Mouse (Mus musculus): ENCODE measurements around the gene Ftcd. TPM values are rescaled to one million over a fixed set of nuclear protein-coding genes. Genes with fewer than 3 reads are reported as not detected.

Gene Ftcd
- polyA plus RNA-seq, 2 experiments = 19.8 to 29.9 TPM

DNA sequence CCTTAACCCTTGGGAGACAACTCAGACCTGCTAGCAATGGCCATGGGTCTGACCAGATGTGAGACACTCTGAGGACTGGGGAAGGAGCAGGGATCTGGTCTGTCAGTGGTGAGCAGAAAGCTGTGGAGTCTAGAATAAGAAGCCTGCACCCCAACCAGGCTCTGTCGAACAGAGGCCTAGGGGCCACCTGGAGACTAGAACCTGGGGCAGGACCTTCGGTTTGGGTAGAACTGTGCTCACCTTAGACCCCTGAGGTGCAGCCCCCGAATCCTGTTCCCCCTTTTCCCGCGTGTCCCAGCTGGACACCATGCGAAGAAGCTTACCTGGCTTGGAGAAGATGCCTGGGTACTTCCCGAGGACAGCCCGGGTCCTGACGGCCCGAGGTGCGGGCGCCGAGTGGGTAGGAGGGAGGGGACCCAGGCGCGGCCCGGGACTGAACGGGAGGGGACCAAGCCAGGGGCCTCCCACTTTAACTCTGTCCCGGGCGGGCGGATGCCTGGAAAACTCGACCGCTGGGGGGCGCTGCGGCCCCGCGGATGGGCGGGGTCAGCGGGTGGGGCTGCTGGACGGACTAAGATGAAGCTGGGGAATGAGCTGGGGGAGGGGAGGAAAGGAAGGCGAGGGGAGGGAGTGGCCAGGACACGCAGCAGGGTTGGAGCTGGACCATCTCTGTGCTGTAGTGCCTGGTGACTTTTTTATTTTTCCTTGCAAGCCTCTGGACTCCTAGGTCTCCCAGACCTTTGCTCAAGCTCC, 47.7 kb downstream of the Ftcd start, which contains the start of gene Col6a2:
Gene Col6a2 (minus strand): TSS at position 703 of the 753 bp plus-strand sequence.
- Histone ChIP-seq H3K4me3 (ENCODE audit: insufficient read depth in 1 of 2, low read depth in 2 of 2, low read length in 2 of 2) (peak within 1 kb of the TSS; percentile 18 to 31; a peak in 3 of 4 replicates), H3K27ac (no peak within 1 kb of the TSS), H3K4me2 (ENCODE audit: low read depth) (peak within 1 kb of the TSS; percentile 34), H3K9me3 (ENCODE audit: control insufficient read depth, low read length) (no peaks in the 10 kb centered on the region), H3K4me1 (replicated peaks; ENCODE audit: control insufficient read depth in 2 of 2, insufficient read depth in 2 of 2, low read length in 1 of 2) (no peaks in the 10 kb centered on the region), H3K27me3 (ENCODE audit: control insufficient read depth, insufficient read depth, low read length) (no peaks in the 10 kb centered on the region), H3K36me3 (replicated peaks; ENCODE audit: control insufficient read depth, insufficient read depth, low read depth) (no peaks in the 10 kb centered on the region), H3K9ac (replicated peaks) (no peak within 1 kb of the TSS)
- 3% methylated on average over 30 of the region's 31 CpGs for WGBS (ENCODE audit: insufficient replicate concordance)
- TF ChIP-seq EP300 (IDR thresholded peaks at IDR 0.05; ENCODE audit: low read depth) (no peak), CTCF (IDR thresholded peaks at IDR 0.05; ENCODE audit: low read depth) (peak; percentile 65)
- DNase-seq (ENCODE audit: low read depth in 3 of 3, low spot score in 3 of 3) (peak in 2 of 3 experiments; percentile 1 to 20), ATAC-seq (ENCODE audit: insufficient read depth) (no peak)

DNA sequence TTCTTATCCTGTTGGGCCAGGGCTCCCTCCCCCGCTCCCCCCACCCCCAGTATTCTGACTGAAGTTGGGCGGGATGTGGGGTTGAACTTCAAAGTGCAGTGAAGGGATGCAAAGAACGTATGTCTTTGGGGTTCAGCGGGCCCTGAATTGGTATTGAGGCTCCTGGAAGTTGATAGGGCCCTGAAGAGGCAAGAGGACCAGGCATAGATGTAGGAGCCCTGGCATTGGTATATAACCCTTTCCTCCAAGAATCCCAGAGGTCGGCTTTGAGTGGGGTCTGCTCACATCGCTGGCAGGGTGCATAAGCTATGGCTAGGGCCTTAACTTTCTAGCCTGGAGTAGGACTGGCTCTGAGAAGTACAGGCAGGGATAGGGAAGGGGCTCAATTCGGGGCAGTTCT, 48.3 kb downstream of the Ftcd start:
- H3K36me3 ChIP-seq (replicated peaks; ENCODE audit: control insufficient read depth, insufficient read depth, low read depth) = no peaks in the 10 kb centered on the region
- WGBS (ENCODE audit: insufficient replicate concordance) = 17% methylated on average over 7 of the region's 7 CpGs
- H3K27ac ChIP-seq = no peak overlapping the region
- no peak for TF ChIP-seq EP300 (IDR thresholded peaks at IDR 0.05; ENCODE audit: low read depth)
- no peak for TF ChIP-seq CTCF (IDR thresholded peaks at IDR 0.05; ENCODE audit: low read depth)
- no peak overlapping the region for H3K9ac ChIP-seq (replicated peaks)
- no peak for ATAC-seq (ENCODE audit: insufficient read depth)
- no peak overlapping the region for H3K4me3 ChIP-seq (ENCODE audit: insufficient read depth in 1 of 2, low read depth in 2 of 2, low read length in 2 of 2)
- H3K9me3 ChIP-seq (ENCODE audit: control insufficient read depth, low read length) = no peaks in the 10 kb centered on the region
- H3K4me2 ChIP-seq (ENCODE audit: low read depth) = no peak overlapping the region; the same call in 1 of the 2 replicates
- H3K27me3 ChIP-seq (ENCODE audit: control insufficient read depth, insufficient read depth, low read length) = no peaks in the 10 kb centered on the region
- no peaks in the 10 kb centered on the region for H3K4me1 ChIP-seq (replicated peaks; ENCODE audit: control insufficient read depth in 2 of 2, insufficient read depth in 2 of 2, low read length in 1 of 2)
- no peak for DNase-seq (ENCODE audit: low read depth in 3 of 3, low spot score in 3 of 3)

DNA sequence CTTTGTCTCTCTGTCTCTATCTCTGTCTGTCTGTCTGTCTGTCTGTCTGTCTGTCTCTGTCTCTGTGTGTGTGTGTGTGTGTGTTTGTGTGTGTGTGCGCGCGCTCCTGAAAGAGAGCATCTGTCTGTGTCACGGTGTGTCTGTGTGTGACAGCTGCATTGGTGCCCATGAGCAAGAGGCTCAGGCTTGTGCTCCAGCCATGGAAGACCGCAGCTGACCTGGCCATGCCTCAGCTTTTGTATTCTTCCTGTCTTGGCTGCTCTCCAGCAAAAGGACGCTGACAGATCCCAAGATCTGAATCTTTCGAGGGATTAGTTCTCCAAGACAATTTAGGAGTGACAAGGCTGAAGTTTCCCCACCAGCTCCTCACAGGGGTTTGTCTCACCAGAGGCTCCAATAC, 49.5 kb downstream of the Ftcd start:
- Histone ChIP-seq H3K9ac (replicated peaks) (no peak overlapping the region), H3K4me3 (ENCODE audit: insufficient read depth in 1 of 2, low read depth in 2 of 2, low read length in 2 of 2) (no peak overlapping the region), H3K4me2 (ENCODE audit: low read depth) (no peak overlapping the region), H3K27ac (no peak overlapping the region), H3K4me1 (replicated peaks; ENCODE audit: control insufficient read depth in 2 of 2, insufficient read depth in 2 of 2, low read length in 1 of 2) (no peaks in the 10 kb centered on the region), H3K36me3 (replicated peaks; ENCODE audit: control insufficient read depth, insufficient read depth, low read depth) (no peaks in the 10 kb centered on the region), H3K27me3 (ENCODE audit: control insufficient read depth, insufficient read depth, low read length) (no peaks in the 10 kb centered on the region), H3K9me3 (ENCODE audit: control insufficient read depth, low read length) (no peaks in the 10 kb centered on the region)
- WGBS (ENCODE audit: insufficient replicate concordance) = 66% methylated on average over 7 of the region's 7 CpGs
- DNase-seq (ENCODE audit: low read depth in 3 of 3, low spot score in 3 of 3) = no peak
- ATAC-seq (ENCODE audit: insufficient read depth) = no peak
- TF ChIP-seq CTCF (IDR thresholded peaks at IDR 0.05; ENCODE audit: low read depth) = no peak
- no peak for TF ChIP-seq EP300 (IDR thresholded peaks at IDR 0.05; ENCODE audit: low read depth)

- WGBS (ENCODE audit: insufficient replicate concordance) = 67% methylated on average over 5 of the region's 5 CpGs
Observed at GRCm38 (mm10) chr10:76627714-76628113, 52.3 kb downstream of the Ftcd start.

DNA sequence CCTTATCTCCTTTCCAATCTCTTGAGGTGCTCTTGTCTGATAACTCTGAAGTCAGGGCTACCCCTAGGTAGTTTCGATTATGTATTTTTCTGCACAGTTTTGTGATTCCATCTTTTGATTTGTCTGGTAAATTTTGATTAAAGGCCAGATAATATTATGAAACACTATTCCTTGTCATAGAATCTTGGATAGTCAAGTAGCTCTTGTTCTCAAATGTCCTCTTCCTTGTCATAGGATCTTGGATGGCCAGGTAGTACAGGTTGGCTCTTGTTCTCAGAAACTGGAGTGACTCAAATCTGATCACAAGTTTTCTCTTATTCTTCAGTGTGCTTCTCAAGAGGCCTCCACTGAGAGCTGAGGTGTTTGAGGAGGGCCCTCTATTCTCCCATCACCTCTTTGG, 55.2 kb downstream of the Ftcd start:
- Histone ChIP-seq H3K4me1 (replicated peaks; ENCODE audit: control insufficient read depth in 2 of 2, insufficient read depth in 2 of 2, low read length in 1 of 2) (no peaks in the 10 kb centered on the region), H3K9me3 (ENCODE audit: control insufficient read depth, low read length) (no peaks in the 10 kb centered on the region)

More at GRCm38 (mm10) chr10:76627714-76628113, 52.3 kb downstream of the Ftcd start:
- DNase-seq (ENCODE audit: low read depth in 3 of 3, low spot score in 3 of 3) = no peak
- no peak overlapping the region for H3K4me3 ChIP-seq (ENCODE audit: insufficient read depth in 1 of 2, low read depth in 2 of 2, low read length in 2 of 2)
- H3K9me3 ChIP-seq (ENCODE audit: control insufficient read depth, low read length) = no peaks in the 10 kb centered on the region
- H3K36me3 ChIP-seq (replicated peaks; ENCODE audit: control insufficient read depth, insufficient read depth, low read depth) = no peaks in the 10 kb centered on the region
- no peak for ATAC-seq (ENCODE audit: insufficient read depth)
- H3K4me1 ChIP-seq (replicated peaks; ENCODE audit: control insufficient read depth in 2 of 2, insufficient read depth in 2 of 2, low read length in 1 of 2) = no peaks in the 10 kb centered on the region
- TF ChIP-seq CTCF (IDR thresholded peaks at IDR 0.05; ENCODE audit: low read depth) = no peak
- TF ChIP-seq EP300 (IDR thresholded peaks at IDR 0.05; ENCODE audit: low read depth) = no peak
- no peak overlapping the region for H3K9ac ChIP-seq (replicated peaks)
- H3K4me2 ChIP-seq (ENCODE audit: low read depth) = no peak overlapping the region
- no peak overlapping the region for H3K27ac ChIP-seq
- no peaks in the 10 kb centered on the region for H3K27me3 ChIP-seq (ENCODE audit: control insufficient read depth, insufficient read depth, low read length)

More for the DNA sequence above, 55.2 kb downstream of the Ftcd start:
- Histone ChIP-seq H3K4me2 (ENCODE audit: low read depth) (no peak overlapping the region), H3K36me3 (replicated peaks; ENCODE audit: control insufficient read depth, insufficient read depth, low read depth) (no peaks in the 10 kb centered on the region), H3K27me3 (ENCODE audit: control insufficient read depth, insufficient read depth, low read length) (no peaks in the 10 kb centered on the region), H3K27ac (no peak overlapping the region), H3K4me3 (ENCODE audit: insufficient read depth in 1 of 2, low read depth in 2 of 2, low read length in 2 of 2) (no peak overlapping the region), H3K9ac (replicated peaks) (no peak overlapping the region)
- WGBS (ENCODE audit: insufficient replicate concordance) = 49% methylated on average over 1 of the region's 1 CpGs
- ATAC-seq (ENCODE audit: insufficient read depth) (no peak), DNase-seq (ENCODE audit: low read depth in 3 of 3, low spot score in 3 of 3) (no peak)
- no peak for TF ChIP-seq CTCF (IDR thresholded peaks at IDR 0.05; ENCODE audit: low read depth)
- TF ChIP-seq EP300 (IDR thresholded peaks at IDR 0.05; ENCODE audit: low read depth) = no peak
